Mouse (Mus musculus) E14TG2a.4 (cell line): ENCODE measurements at regions not wholly inside any gene's neighbourhood (a gene's known extent, or its start where the extent isn't known, plus 50 kb on each side); places are given as distances from the start of the nearest gene placed in this dataset.

Experiments
- CTCF ChIP-seq: conservative IDR thresholded peaks from 2 replicates; pipeline ENCODE4 v1.5.1; 2014; ENCODE audit warnings: low read length
- NANOG ChIP-seq: IDR thresholded peaks from 2 replicates; pipeline ENCODE4 v1.6.1; 2014; ENCODE audit warnings: borderline replicate concordance, low read length, mixed read lengths
- POU5F1 ChIP-seq: IDR thresholded peaks from 2 replicates; pipeline ENCODE4 v1.6.1; 2014; ENCODE audit warnings: low read length, borderline replicate concordance

DNA sequence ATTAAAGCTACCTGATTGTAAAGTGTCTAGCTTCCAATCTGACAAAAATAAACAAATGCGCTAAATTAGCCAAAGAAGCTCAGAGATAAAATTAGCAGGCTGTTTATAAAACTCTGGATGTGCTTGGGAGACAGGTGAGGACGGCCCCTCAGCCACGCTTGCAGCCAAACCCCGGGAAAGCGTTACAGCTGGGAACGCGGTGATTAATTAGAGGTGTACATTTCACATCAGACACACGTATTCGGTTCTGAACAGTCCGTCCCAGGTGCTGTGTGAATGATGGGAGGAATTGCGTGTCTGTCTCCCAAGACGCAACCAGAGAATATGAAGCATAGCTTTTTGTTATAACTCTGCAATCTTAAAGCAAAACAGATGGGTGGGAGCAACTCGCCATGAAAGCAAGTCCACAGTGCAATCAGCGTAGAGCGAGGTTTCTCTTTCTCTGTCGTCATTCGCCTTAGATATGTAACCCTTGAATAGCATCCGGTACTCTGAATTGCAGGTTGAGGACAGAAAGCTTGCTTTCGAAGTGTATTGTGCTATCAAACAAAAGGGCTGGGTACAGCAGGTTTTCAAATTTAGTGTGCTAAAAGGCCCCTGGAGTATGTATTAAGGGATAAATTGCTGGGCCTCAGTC lies 123.0 kb upstream of the Fn1 start:
- TF ChIP-seq CTCF: no peak
- TF ChIP-seq NANOG: no peak
- TF ChIP-seq POU5F1: no peak
